Mouse (Mus musculus) hindbrain, embryonic 16.5 days (tissue): ENCODE measurements around the gene Krt82. TPM values are rescaled to one million over a fixed set of nuclear protein-coding genes. Genes with fewer than 3 reads are reported as not detected.
"Not testable (repeated sequence)": the region's sequence is repeated elsewhere in the genome, so short reads cannot be mapped to it uniquely, and the experiment has no call there.

Experiments
- ATAC-seq: fragments of 200-750 bp; cut with Nextera tagmentation; 2 replicates; pipeline ENCODE4 v1.8.0; 2017; ENCODE audit warnings: moderate TSS enrichment, moderate library complexity
- H3K27ac ChIP-seq: fragments of 300-500 bp; sonication (generic); 2 replicates; pipeline ENCODE4 v1.5.1; 2014; ENCODE audit warnings: low read depth, mild to moderate bottlenecking, control low read depth, low read length, moderate library complexity
- H3K27me3 ChIP-seq: fragments of 300-500 bp; sonication (generic); replicated peaks from 2 replicates; pipeline ENCODE4 v1.6.1; 2014; ENCODE audit warnings: low read length; ENCODE audit not compliant: control insufficient read depth, insufficient read depth
- H3K36me3 ChIP-seq: fragments of 300-500 bp; sonication (generic); 2 replicates; pipeline ENCODE4 v1.6.1; 2014; ENCODE audit warnings: mild to moderate bottlenecking, low read length, moderate library complexity, mixed read lengths; ENCODE audit not compliant: control insufficient read depth, insufficient read depth
- H3K4me1 ChIP-seq: fragments of 300-500 bp; sonication (generic); 2 replicates; pipeline ENCODE4 v1.6.1; 2014; ENCODE audit warnings: low read depth, low read length; ENCODE audit not compliant: control insufficient read depth, insufficient read depth
- H3K4me2 ChIP-seq: fragments of 300-500 bp; sonication (generic); 2 replicates; pipeline ENCODE4 v1.6.1; 2014; ENCODE audit warnings: mild to moderate bottlenecking, low read length, control low read depth, moderate library complexity
- H3K4me3 ChIP-seq: fragments of 300-500 bp; sonication (generic); 2 replicates; pipeline ENCODE4 v1.5.1; 2014; ENCODE audit warnings: mild to moderate bottlenecking, low read length, control low read depth, moderate library complexity
- H3K9ac ChIP-seq: fragments of 300-500 bp; sonication (generic); 2 replicates; pipeline ENCODE4 v1.6.1; 2014; ENCODE audit warnings: low read depth, mild to moderate bottlenecking, control low read depth, low read length, moderate library complexity
- H3K9me3 ChIP-seq: fragments of 300-500 bp; sonication (generic); 2 replicates; pipeline ENCODE4 v1.6.1; 2014; ENCODE audit warnings: mild to moderate bottlenecking, low read length, moderate library complexity; ENCODE audit not compliant: control insufficient read depth
- WGBS: fragments of 180-500 bp; shearing (Covaris S2); extraction: QIAGEN DNeasy Blood & Tissue Kit; methylation state at CpG from one replicate; pipeline ENCODE4 v1.1.7; 2014; 5-methylcytosine and 5-hydroxymethylcytosine counted together
- polyA plus RNA-seq: library from polyadenylated mRNA; unstranded; fragments of >200 nt; fragmentation: Nextera tagmentation; extraction: Ambion mirVana; gene quantifications from 2 replicates; pipeline ENCODE4 v1.2.1, GENCODE M21; 2015

The Krt82 gene
- polyA plus RNA-seq, 1 experiment from 2014 or later, result not detected

DNA sequence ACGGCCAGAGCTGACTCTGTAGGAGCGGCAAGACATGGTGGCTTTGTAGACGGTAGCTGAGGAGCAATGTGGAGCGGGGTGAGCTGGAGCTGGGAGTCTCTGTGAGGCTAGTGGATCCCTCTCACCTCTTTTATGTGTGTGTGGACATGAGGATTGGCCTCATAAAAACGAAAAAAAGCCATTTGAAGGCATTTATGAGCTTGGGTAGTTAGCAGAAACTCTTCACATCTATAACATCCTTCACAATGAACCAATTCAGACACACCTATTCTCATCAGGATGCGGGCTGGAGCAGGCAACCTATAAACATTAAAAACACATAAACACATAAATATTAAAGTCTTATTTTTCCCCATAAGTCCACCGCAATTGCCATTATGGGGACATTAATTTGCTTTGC, 17.7 kb downstream of the Krt82 start, which contains the start of gene Krt84:
TSS of gene Krt84 (minus strand) at position 101 of the 400 bp plus-strand sequence.
- Histone ChIP-seq H3K9ac (no peak within 1 kb of the TSS), H3K36me3 (no peaks in the 10 kb centered on the region), H3K4me3 (no peak within 1 kb of the TSS), H3K9me3 (no peaks in the 10 kb centered on the region), H3K27me3 (no peaks in the 10 kb centered on the region), H3K27ac (no peak within 1 kb of the TSS), H3K4me2 (no peak within 1 kb of the TSS), H3K4me1 (no peaks in the 10 kb centered on the region)
- no peak for ATAC-seq
- WGBS, result 84% methylated on average over 7 of the region's 7 CpGs

DNA sequence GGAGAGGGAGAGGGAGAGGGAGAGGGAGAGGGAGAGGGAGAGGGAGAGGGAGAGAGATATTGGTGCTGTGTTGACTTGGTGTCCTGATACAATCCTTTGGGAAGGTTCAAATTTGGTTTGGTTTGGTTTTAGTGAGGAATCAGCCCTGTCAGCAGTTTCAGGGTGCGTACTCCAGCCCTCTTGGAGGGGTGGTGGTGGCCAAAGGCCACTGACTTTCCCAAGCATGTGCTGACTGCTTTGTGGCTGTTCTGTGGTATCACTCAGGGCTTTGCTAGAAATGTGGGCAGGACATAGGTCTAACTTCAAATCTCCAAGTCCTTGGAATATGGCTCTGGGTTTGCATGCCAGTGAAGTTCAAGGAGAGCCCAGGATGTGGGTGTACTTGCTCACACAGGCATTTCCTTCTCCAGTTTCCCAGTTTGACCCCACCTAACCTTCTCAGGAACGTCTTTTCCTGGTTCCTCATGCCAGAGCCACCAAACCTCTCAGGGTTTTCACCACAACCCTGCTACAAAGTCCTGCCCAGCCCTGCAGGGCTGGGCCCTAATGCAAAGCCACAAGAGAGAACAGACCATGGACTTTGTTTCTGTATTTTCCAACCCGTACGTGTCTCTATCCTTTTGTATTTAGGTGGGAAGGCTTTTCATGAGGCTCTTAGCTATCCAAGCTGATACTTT, 27.8 kb downstream of the Krt82 start:
- no peaks in the 10 kb centered on the region for H3K4me1 ChIP-seq
- H3K9me3 ChIP-seq, result no peaks in the 10 kb centered on the region
- no peaks in the 10 kb centered on the region for H3K36me3 ChIP-seq
- H3K27ac ChIP-seq, result no peak overlapping the region
- 77% methylated on average over 4 of the region's 4 CpGs for WGBS
- no peak overlapping the region for H3K9ac ChIP-seq
- no peaks in the 10 kb centered on the region for H3K27me3 ChIP-seq
- H3K4me2 ChIP-seq, result no peak overlapping the region
- ATAC-seq, result no peak
- no peak overlapping the region for H3K4me3 ChIP-seq

DNA sequence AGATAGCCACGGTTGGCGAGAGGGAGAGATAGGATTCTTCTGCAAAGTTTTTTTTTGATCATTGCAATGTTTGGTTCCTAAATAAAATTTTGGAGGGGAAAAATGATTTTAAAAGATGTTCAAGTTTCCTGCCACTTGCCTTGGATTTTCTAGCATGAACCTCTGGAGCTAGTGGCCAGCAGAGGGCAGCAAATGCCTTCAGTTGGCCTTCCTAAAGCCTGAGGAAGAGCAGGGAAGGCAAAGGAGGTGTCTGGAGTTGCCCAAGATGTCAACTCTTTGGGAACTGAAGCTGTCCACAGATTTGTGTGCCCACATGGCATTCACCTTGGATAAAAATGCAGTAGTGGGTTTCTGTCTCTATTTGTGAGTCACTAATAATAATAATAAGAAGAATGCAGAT, 30.7 kb downstream of the Krt82 start:
- Histone ChIP-seq H3K27ac (no peak overlapping the region), H3K4me1 (no peaks in the 10 kb centered on the region), H3K4me3 (no peak overlapping the region), H3K4me2 (no peak overlapping the region), H3K27me3 (no peaks in the 10 kb centered on the region), H3K36me3 (no peaks in the 10 kb centered on the region), H3K9ac (no peak overlapping the region), H3K9me3 (no peaks in the 10 kb centered on the region)
- WGBS, result 20% methylated on average over 2 of the region's 2 CpGs
- no peak for ATAC-seq

- not testable (repeated sequence) for H3K4me1 ChIP-seq, H3K9ac ChIP-seq, H3K9me3 ChIP-seq, H3K27ac ChIP-seq, H3K27me3 ChIP-seq, H3K4me3 ChIP-seq, ATAC-seq, H3K36me3 ChIP-seq, H3K4me2 ChIP-seq
- 86% methylated on average over 2 of the region's 2 CpGs for WGBS
Observed at GRCm38 (mm10) chr15:101517161-101517560, 33.3 kb downstream of the Krt82 start, which contains the start of gene Gm49425. TSS of gene Gm49425 (minus strand) at chr15:101517261.

- no peaks in the 10 kb centered on the region for H3K27me3 ChIP-seq
- no peak overlapping the region for H3K4me3 ChIP-seq
- H3K4me2 ChIP-seq, result no peak overlapping the region
- no peak overlapping the region for H3K27ac ChIP-seq
- no peaks in the 10 kb centered on the region for H3K9me3 ChIP-seq
- WGBS, result 86% methylated on average over 9 of the region's 9 CpGs
- no peaks in the 10 kb centered on the region for H3K4me1 ChIP-seq
- H3K36me3 ChIP-seq, result no peaks in the 10 kb centered on the region
- H3K9ac ChIP-seq, result no peak overlapping the region
- ATAC-seq, result no peak
Observed at GRCm38 (mm10) chr15:101508247-101508646, 42.2 kb downstream of the Krt82 start.

- ATAC-seq, result no peak
- Histone ChIP-seq H3K4me1 (no peaks in the 10 kb centered on the region), H3K4me3 (no peak overlapping the region), H3K4me2 (no peak overlapping the region), H3K27ac (no peak overlapping the region), H3K9ac (no peak overlapping the region), H3K36me3 (no peaks in the 10 kb centered on the region), H3K9me3 (no peaks in the 10 kb centered on the region), H3K27me3 (no peaks in the 10 kb centered on the region)
- 53% methylated on average over 14 of the region's 14 CpGs for WGBS
Observed at GRCm38 (mm10) chr15:101506896-101507758, 43.3 kb downstream of the Krt82 start.

- Histone ChIP-seq H3K4me2 (no peak overlapping the region), H3K9ac (no peak overlapping the region), H3K4me1 (no peaks in the 10 kb centered on the region), H3K27ac (no peak overlapping the region), H3K4me3 (no peak overlapping the region), H3K27me3 (no peaks in the 10 kb centered on the region), H3K36me3 (no peaks in the 10 kb centered on the region), H3K9me3 (no peaks in the 10 kb centered on the region)
- 83% methylated on average over 2 of the region's 2 CpGs for WGBS
- no peak for ATAC-seq
Observed at GRCm38 (mm10) chr15:101497181-101497580, 53.3 kb downstream of the Krt82 start.

DNA sequence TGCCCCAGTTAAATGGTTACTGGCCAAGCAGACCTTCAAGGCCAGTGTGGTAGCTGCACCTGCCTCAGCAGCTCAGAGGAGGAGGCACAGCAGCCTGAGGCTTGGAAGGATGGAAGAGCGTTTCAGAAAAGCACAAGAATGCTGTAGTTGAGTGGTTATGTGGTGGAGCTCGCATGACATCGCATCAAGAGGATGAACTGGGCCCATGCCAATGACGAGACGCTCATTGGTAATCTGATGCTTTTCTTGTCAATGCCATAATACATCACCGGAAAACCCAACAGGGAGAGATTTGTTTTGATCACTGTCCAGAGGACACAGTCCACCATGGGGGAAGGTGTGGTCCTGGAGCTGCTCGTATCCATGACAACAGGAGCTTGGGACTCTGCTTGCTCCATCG, 55.2 kb downstream of the Krt82 start:
- ATAC-seq, result no peak
- H3K9ac ChIP-seq, result no peak overlapping the region
- H3K4me3 ChIP-seq, result no peak overlapping the region
- no peaks in the 10 kb centered on the region for H3K4me1 ChIP-seq
- no peak overlapping the region for H3K27ac ChIP-seq
- no peak overlapping the region for H3K4me2 ChIP-seq
- 84% methylated on average over 8 of the region's 8 CpGs for WGBS
- H3K9me3 ChIP-seq, result no peaks in the 10 kb centered on the region
- H3K27me3 ChIP-seq, result no peaks in the 10 kb centered on the region
- H3K36me3 ChIP-seq, result no peaks in the 10 kb centered on the region

DNA sequence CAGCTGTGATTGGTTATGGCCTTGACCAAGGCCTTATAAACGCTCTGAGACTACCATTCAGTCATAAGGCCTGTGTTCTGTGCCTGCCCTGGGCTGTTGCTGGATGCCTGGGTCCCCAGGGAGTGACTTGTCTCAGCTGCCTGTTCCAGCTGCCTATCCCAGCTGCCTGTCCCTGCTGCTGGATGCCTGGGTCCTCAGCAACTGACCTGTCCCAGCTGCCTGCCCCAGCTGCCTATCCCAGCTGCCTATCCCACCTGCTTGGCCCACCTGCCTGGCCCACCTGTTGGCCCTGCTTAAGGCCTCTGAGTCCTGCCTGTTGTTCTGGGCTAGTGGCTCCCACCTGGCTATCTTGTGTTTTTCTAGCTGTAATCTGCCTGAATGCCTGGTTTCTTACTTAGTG, 56.3 kb downstream of the Krt82 start:
- Histone ChIP-seq H3K27me3 (no peaks in the 10 kb centered on the region), H3K36me3 (no peaks in the 10 kb centered on the region), H3K4me1 (no peaks in the 10 kb centered on the region), H3K9ac (no peak overlapping the region), H3K9me3 (no peaks in the 10 kb centered on the region), H3K4me2 (no peak overlapping the region), H3K4me3 (no peak overlapping the region), H3K27ac (no peak overlapping the region)
- ATAC-seq, result no peak
- 50% methylated on average over 1 of the region's 1 CpGs for whole genome bisulfite sequencing
